ENCODE assay signal across 15 mouse cellular contexts in genomic region chrX:73479656-73480055, GRCm38 (mm10). TPM values are rescaled to one million over a fixed set of nuclear protein-coding genes. Genes with fewer than 3 reads are reported as not detected.
A peak's percentile ranks its signal among the peaks of the same experiment; 100 is the strongest.
DNase-seq lines count a peak whose midpoint lies in the region; ATAC-seq and TF ChIP-seq lines count a peak whose summit lies in the region.
"Had no signal": no experiment of that assay in that cellular context is flagged by ENCODE, and none has a peak within 500 bp of the region (broad histone marks: within the 10 kb centered on the region; RNA-seq: fewer than 3 reads in every experiment).

No protein-coding gene starts in this region.

- H3K27me3 ChIP-seq in kidney, postnatal 0 days (ENCODE audit: insufficient read depth, low read length), result no peaks in the 10 kb centered on the region
- no peaks in the 10 kb centered on the region for H3K27me3 ChIP-seq in small intestine, adult 2 months (ENCODE audit: control insufficient read depth, insufficient read depth, low read length)

- intact Hi-C loops in gastrocnemius, adult 2 months (cut with DNase I), result no loop called here
- intact Hi-C loops in gastrocnemius, postnatal 14 days (cut with DNase I; ENCODE audit: low total_unique reads), result no loop called here
- intact Hi-C loops in heart, postnatal 14 days (cut with DNase I), result loop anchor here (10.0 kb wide), 1 partner anchor 75 kb away; no protein-coding TSS in a partner anchor

- no peak for TF ChIP-seq POLR2A in small intestine, adult 2 months (IDR thresholded peaks at IDR 0.05; ENCODE audit: low read depth, low read length)

- TF ChIP-seq CTCF in gastrocnemius, adult 2 months (IDR thresholded peaks at IDR 0.05), result no peak
- TF ChIP-seq CTCF in kidney, postnatal 0 days (IDR thresholded peaks at IDR 0.05; ENCODE audit: low read depth), result no peak
- no peak for TF ChIP-seq CTCF in small intestine, adult 2 months (IDR thresholded peaks at IDR 0.05; ENCODE audit: extremely low read depth, insufficient read length, insufficient replicate concordance, low read depth, low read length)

- H3K9ac ChIP-seq in kidney, postnatal 0 days (ENCODE audit: low read depth, low read length), result no peak overlapping the region

- no peak overlapping the region for H3K4me2 ChIP-seq in kidney, postnatal 0 days (ENCODE audit: low read length)

- peak overlapping the region; percentile 2; the same call in 1 of the 2 replicates for H3K27ac ChIP-seq in gastrocnemius, adult 2 months
- H3K27ac ChIP-seq in kidney, postnatal 0 days, result peak overlapping the region; percentile 60; the same call in 1 of the 2 replicates
- 0 out of 2 replicates have a peak overlapping the region, but pooled peaks have one; percentile 15 for H3K27ac ChIP-seq in small intestine, adult 2 months (ENCODE audit: insufficient read depth, low read depth, low read length)

- no peaks in the 10 kb centered on the region for H3K36me3 ChIP-seq in kidney, postnatal 0 days (ENCODE audit: insufficient read depth, low read length)
- H3K36me3 ChIP-seq in small intestine, adult 2 months (ENCODE audit: control insufficient read depth, insufficient read depth, low read length), result no peaks in the 10 kb centered on the region

- no peak for DNase-seq in gastrocnemius, adult 2 months
- DNase-seq in gastrocnemius, postnatal 14 days, result no peak
- DNase-seq in kidney, postnatal 0 days (ENCODE audit: low spot score), result no peak
- DNase-seq in kidney, adult 8-10 months, result no peak
- DNase-seq in heart, postnatal 14 days, result peak; percentile 23 to 40
- no peak for DNase-seq in yolk sac, embryonic 10.5 days (ENCODE audit: low spot score)
- DNase-seq in adrenal gland, postnatal 10 days, result no peak
- DNase-seq: cerebellum, postnatal 36 days; thymus, postnatal 25 days had no signal

- H3K4me3 ChIP-seq in gastrocnemius, adult 2 months, result no peak overlapping the region
- no peak overlapping the region for H3K4me3 ChIP-seq in kidney, postnatal 0 days (replicated peaks; ENCODE audit: low read depth, low read length)
- no peak overlapping the region for H3K4me3 ChIP-seq in small intestine, adult 2 months (ENCODE audit: low read depth, low read length)
- H3K4me3 ChIP-seq: megakaryocyte, embryonic 14.5 days had no signal

- H3K4me1 ChIP-seq in kidney, postnatal 0 days (replicated peaks; ENCODE audit: insufficient read depth, low read length), result 0 out of 2 replicates have a peak, but pooled peaks cover under 1% of the 10 kb centered on the region
- peaks cover 4% of the 10 kb centered on the region; the same call in 1 of the 2 replicates for H3K4me1 ChIP-seq in small intestine, adult 2 months (ENCODE audit: control insufficient read depth, insufficient read depth, insufficient read length, low read length)

- no peaks in the 10 kb centered on the region for H3K9me3 ChIP-seq in kidney, postnatal 0 days (replicated peaks; ENCODE audit: low read length)
- H3K9me3 ChIP-seq: megakaryocyte, embryonic 14.5 days had no signal

- ATAC-seq in kidney, postnatal 0 days (replicated peaks; ENCODE audit: low FRiP score, low read depth), result no peak
- ATAC-seq: activated CD4-positive, CD25-positive, alpha-beta regulatory T cell, adult 4 months had no signal

RNA-seq across cellular contexts. Expression of gene Bgn, which starts 3.7 kb away (rescaled TPM):
- 10 to 100 TPM; 37.5 to 70.6 TPM for total RNA-seq in gastrocnemius, adult 2 months (2021)
- total RNA-seq in gastrocnemius, postnatal 14 days (2021), result 100 to 1,000 TPM; 213 to 236 TPM
- 90.4 and 93.4 TPM in 2 replicates for polyA plus RNA-seq in kidney, postnatal 0 days (2015; fragmentation: Nextera tagmentation; extraction: Ambion mirVana)
- total RNA-seq in heart, postnatal 14 days (2021), result 100 to 1,000 TPM; 216 to 248 TPM
- 121 and 168 TPM in 2 replicates for polyA plus RNA-seq in small intestine, adult 2 months (2012; rRNA removed)
- 100 to 1,000 TPM; 207 to 268 TPM for total RNA-seq in adrenal gland, postnatal 10 days (2021)
- polyA plus RNA-seq: activated CD4-positive, CD25-positive, alpha-beta regulatory T cell, adult 4 months had no signal

RNA-seq across cellular contexts. Expression of gene Haus7, which starts 20.8 kb away (rescaled TPM):
- 10 to 100 TPM in 1 of 2 experiments, 1 to 10 TPM in 1; 9.3 to 10.7 TPM for total RNA-seq in gastrocnemius, adult 2 months (2021)
- 10 to 100 TPM; 15.7 to 20.4 TPM for total RNA-seq in gastrocnemius, postnatal 14 days (2021)
- 40.3 and 49.3 TPM in 2 replicates for polyA plus RNA-seq in kidney, postnatal 0 days (2015; fragmentation: Nextera tagmentation; extraction: Ambion mirVana)
- total RNA-seq in heart, postnatal 14 days (2021), result 1 to 10 TPM; 8.3 to 8.8 TPM
- polyA plus RNA-seq in small intestine, adult 2 months (2012; rRNA removed), result 5.1 and 9.3 TPM in 2 replicates
- 10 to 100 TPM; 24.3 to 34.8 TPM for total RNA-seq in adrenal gland, postnatal 10 days (2021)

RNA-seq across cellular contexts. Expression of gene Atp2b3, which starts 23.2 kb away (rescaled TPM):
- 10 to 100 TPM; 10.1 to 12.7 TPM for total RNA-seq in gastrocnemius, adult 2 months (2021)
- total RNA-seq in gastrocnemius, postnatal 14 days (2021), result 1 to 10 TPM; 8.2 to 8.7 TPM
- polyA plus RNA-seq in kidney, postnatal 0 days (2015; fragmentation: Nextera tagmentation; extraction: Ambion mirVana), result 0.11 and 0.22 TPM in 2 replicates
- total RNA-seq in heart, postnatal 14 days (2021), result under 1 TPM in 1 of 2 experiments, not detected in 1; 0.14 TPM
- polyA plus RNA-seq in small intestine, adult 2 months (2012; rRNA removed), result 0.06 and 0.20 TPM in 2 replicates
- 10 to 100 TPM; 11.7 to 17.0 TPM for total RNA-seq in adrenal gland, postnatal 10 days (2021)
- polyA plus RNA-seq: activated CD4-positive, CD25-positive, alpha-beta regulatory T cell, adult 4 months had no signal

RNA-seq across cellular contexts. Expression of gene Trex2, which starts 44.5 kb away (rescaled TPM):
- total RNA-seq in gastrocnemius, adult 2 months (2021), result not detected
- total RNA-seq in gastrocnemius, postnatal 14 days (2021), result not detected
- polyA plus RNA-seq in kidney, postnatal 0 days (2015; fragmentation: Nextera tagmentation; extraction: Ambion mirVana), result 0.12 and 0.18 TPM in 2 replicates
- not detected for total RNA-seq in heart, postnatal 14 days (2021)
- 2.4 and 5.4 TPM in 2 replicates for polyA plus RNA-seq in small intestine, adult 2 months (2012; rRNA removed)
- not detected for total RNA-seq in adrenal gland, postnatal 10 days (2021)
- total RNA-seq: gastrocnemius, adult 18-20 months had no signal
- polyA plus RNA-seq: activated CD4-positive, CD25-positive, alpha-beta regulatory T cell, adult 4 months; hindbrain, embryonic 11.5 days; limb, embryonic 11.5 days had no signal

Comparison
In these comparisons a context has a peak if more than half of its experiments do, and no peak if none do; other contexts are left out.
1. DNase-seq: peak in heart, postnatal 14 days (2 of 2); none in gastrocnemius, adult 2 months (single experiment), gastrocnemius, postnatal 14 days (single experiment), kidney, postnatal 0 days (single experiment), kidney, adult 8-10 months (0 of 2), yolk sac, embryonic 10.5 days (single experiment) and adrenal gland, postnatal 10 days (single experiment).
2. H3K27ac ChIP-seq: peak in every context shown above with its lines; median percentile 60 in kidney, postnatal 0 days; 15 in small intestine, adult 2 months; 2 in gastrocnemius, adult 2 months.
3. RNA of gene Atp2b3, which starts 23.2 kb away (total RNA-seq): 11.7 to 17.0 TPM in adrenal gland, postnatal 10 days, 10.1 to 12.7 TPM in gastrocnemius, adult 2 months and 8.2 to 8.7 TPM in gastrocnemius, postnatal 14 days; 0.14 TPM in heart, postnatal 14 days; every median in the first group is over 4 times any median in the second.